Mouse (Mus musculus) brain, adult 2 months (tissue): ENCODE measurements around the gene Larp1.
A peak's percentile ranks its signal among the peaks of the same experiment; 100 is the strongest.
"Not testable (repeated sequence)": the region's sequence is repeated elsewhere in the genome, so short reads cannot be mapped to it uniquely, and the experiment has no call there.

Source experiments
- DNase-seq: peaks from one replicate; pipeline ENCODE4 v3.0.0; 2011; ENCODE audit warnings: low read depth, low spot score

Gene Larp1

GRCm38 (mm10) chr11:58026860-58027259, 18.0 kb downstream of the Larp1 start:
- no peak for DNase-seq

DNA sequence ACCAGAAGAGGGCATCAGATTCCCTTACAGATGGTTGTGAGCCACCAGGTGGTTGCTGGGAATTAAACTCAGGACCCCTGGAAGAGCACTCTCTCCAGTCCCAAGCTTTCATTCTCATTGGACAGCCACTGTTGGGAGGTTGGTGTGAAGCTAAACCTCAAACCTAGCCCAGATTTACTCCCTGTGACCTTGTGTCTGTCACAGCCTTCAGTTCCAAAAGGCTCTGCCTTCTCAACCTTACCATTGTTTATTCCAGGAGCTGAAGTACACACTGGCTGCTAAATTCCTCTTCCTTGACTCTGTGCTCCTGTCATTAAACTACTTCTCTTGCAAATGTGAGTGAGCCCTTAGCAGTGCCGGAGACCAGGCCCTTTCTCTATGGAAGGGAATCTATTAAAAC, 20.1 kb downstream of the Larp1 start:
- DNase-seq, result no peak

DNA sequence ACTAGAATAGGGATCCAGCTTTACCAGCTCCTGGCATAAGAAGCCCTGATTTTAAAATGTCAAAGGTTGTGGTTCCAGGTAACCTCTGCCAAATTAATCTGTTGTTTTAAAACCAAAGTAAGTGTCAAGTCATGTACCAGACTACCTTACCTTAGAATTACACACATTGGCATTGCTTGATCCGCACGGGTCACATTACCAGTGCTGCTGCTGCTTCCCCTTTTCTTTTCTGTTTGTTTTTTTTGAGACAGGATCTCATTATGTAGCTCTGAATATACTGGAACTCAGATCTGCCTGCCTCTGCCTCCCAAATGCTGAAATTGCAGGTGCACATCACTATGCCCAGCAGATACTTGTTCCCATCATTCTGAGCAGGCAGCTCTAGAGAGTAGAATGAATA, 21.0 kb downstream of the Larp1 start:
- no peak for DNase-seq

- no peak for DNase-seq
Measured at GRCm38 (mm10) chr11:58031176-58031575, 22.3 kb downstream of the Larp1 start.

- peak; percentile 49 for DNase-seq
Measured at GRCm38 (mm10) chr11:58033635-58034034, 24.8 kb downstream of the Larp1 start.

DNA sequence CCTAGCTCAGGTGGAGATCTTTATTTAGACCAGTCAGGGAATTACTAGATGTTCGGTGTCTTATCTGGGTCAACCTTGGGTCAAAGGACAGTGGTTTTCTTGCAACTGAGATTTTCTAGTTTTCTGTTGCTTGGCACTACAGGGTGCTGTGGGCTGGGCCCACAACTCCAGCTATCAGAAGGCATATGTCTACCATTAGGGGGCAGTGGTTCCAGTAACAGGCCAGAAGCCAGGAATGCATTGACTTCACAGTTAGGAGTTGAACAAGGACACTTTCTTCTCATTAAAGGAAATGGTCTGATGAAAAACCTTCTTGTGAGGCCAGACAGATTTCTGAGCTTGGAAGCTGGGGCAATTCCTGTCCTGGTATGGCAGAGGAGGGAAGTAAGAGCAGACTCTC, 30.2 kb downstream of the Larp1 start:
- DNase-seq, result peak; percentile 64

- no peak for DNase-seq
Measured at GRCm38 (mm10) chr11:58042861-58043431, 34.1 kb downstream of the Larp1 start.

DNA sequence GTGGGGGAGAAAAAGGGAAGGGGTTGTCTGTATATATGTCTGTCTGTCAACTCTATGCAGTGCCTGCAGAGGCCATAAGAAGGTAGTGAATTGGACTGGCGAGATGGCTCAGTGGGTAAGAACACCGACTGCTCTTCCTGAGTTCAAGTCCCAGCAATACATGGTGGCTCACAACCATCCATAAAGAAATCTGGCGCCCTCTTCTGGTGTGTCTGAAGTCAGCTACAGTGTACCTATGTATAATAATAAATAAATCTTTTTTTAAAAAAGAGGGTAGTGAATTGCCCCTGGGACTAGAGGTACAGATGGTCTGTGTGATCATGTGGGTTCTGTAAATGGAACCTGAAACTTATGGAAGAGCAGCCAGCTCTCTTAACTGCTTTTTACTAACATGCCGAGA, 37.6 kb downstream of the Larp1 start:
- peak; percentile 34 for DNase-seq

- peak; percentile 79 for DNase-seq
Measured at GRCm38 (mm10) chr11:58057455-58057854, 48.6 kb downstream of the Larp1 start.

DNA sequence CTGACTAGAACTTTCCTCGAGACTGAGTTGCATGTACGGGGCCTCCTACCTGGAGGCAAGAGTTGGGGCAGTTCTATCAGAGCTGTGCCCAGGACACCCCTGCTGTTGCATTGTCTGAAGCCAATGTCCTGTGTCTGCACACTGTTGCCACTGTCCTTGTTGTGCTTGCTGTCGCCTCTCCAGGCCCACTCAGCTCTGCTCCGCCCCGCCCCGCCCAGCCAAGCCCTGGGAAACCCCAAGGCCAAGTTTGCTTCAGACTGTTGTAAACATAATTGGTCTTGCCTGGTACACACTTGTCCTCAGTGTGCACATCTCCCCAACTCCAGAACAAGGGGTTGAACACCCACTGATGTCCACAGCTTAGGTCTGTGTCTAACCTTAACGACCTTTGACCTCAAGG, 50.9 kb downstream of the Larp1 start:
- DNase-seq, result not testable (repeated sequence)

DNA sequence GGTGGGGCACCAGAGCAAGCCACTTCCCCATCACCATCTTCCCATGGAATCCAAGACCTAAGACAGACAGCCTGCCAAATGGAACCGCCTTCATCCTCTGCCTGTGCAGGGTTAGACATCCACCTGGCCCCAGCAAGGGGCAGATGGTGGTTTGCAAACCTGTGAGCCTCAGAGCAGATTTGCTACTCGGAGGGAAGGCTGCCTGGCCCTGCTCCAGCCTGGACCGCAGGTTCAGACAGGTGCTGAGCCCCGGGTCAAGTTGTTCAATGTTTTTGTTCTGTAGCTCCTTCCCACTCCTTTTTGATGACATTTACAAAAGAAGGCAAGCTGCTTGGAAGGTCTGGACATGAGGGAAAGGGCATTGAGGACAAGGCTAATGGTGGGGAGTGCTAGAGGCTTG, 52.4 kb downstream of the Larp1 start:
- peak; percentile 71 for DNase-seq

GRCm38 (mm10) chr11:58062586-58062985, 53.7 kb downstream of the Larp1 start:
- no peak for DNase-seq

DNA sequence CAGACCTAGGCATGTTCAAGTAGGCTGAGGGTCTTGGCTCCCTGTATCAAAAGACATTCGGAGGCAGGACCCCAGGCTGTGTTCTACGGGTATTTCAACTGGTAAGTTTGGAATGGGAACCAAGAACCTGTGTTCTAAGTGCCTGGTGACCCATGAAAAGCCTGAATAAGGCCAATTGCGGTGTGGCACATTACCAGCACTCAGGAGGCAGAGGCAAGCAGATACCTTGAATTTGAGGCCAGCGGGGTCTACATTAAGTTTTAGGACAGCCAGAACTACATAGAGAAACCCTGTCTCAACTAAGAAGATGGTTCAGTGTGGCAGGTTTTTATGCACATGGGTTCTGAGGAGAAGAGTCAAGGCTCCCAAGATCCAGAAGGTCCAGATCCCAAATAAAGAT, 56.2 kb downstream of the Larp1 start:
- DNase-seq, result no peak

DNA sequence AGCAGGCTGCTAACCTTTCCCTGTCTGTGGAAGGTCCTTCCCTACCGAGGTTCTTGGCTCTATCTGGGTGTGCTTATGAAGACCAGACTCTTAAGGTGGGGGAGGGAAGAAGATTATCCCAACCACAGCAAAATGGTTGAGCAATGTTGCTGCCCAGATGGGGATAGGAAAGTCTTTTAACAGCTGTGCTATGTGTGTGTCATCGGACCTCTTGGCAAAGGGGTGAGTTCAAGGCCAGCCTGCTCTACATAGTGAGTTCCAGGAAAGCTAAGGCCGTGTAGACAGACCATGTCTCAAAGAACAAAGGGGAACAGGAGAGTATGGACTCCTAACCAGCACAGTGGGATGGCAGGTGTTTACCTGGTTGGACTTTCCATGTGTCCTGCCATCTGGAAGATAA, 64.1 kb downstream of the Larp1 start:
- no peak for DNase-seq

GRCm38 (mm10) chr11:58077270-58077669, 68.4 kb downstream of the Larp1 start:
- no peak for DNase-seq

- DNase-seq, result peak; percentile 85
Measured at GRCm38 (mm10) chr11:58081716-58082115, 72.9 kb downstream of the Larp1 start.

DNA sequence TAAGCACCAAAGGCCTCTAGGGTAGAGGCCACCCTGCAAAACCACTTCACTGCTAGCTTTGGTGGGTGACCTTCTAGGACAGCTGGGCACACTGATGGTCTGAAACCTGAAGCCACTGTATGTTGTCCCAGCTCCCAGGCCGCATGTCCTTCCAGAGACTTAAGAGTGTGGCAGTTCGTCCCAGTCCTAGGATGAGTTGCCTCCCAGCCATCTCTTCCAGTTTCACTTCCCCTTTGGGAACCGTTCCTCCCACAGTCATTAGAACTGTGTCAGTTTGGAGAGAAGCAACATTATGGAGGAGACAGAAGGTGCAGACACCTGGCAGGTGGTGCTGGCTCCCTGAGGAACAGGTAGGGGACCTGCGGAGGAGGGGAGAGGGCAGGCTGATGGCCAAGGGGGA, 83.7 kb downstream of the Larp1 start:
- no peak for DNase-seq

GRCm38 (mm10) chr11:58093021-58093528, 84.2 kb downstream of the Larp1 start, which contains the start of gene Gm12248:
TSS of gene Gm12248 (minus strand) at chr11:58093134.
- DNase-seq, result no peak

DNA sequence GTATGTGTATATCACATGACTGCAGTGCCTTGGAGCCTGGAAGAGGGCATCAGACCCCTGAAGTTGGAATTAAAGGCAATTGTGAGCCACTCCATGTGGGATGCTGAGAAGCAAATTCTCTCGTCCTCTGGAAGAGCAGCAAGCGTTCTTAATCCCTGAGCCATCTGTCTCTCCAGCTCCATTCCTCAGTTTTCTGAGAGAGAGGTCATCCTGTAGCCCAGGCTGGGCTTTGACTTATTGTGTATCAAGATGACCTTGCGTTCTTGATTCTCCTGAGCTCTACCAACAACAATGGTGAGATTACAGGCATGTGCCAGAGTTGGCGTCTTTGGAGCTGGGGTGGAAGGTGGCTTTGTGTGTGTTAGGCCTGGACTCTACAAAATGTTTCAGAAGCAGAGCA, 85.9 kb downstream of the Larp1 start:
- no peak for DNase-seq

GRCm38 (mm10) chr11:58095561-58095960, 86.7 kb downstream of the Larp1 start:
- no peak for DNase-seq

- DNase-seq, result no peak
Measured at GRCm38 (mm10) chr11:58096160-58096559, 87.3 kb downstream of the Larp1 start.

- peak; percentile 57 for DNase-seq
Measured at GRCm38 (mm10) chr11:58096821-58097620, 88.2 kb downstream of the Larp1 start.
